Comparison of ENCODE assay signal across 11 mouse cellular contexts in the genomic region with DNA sequence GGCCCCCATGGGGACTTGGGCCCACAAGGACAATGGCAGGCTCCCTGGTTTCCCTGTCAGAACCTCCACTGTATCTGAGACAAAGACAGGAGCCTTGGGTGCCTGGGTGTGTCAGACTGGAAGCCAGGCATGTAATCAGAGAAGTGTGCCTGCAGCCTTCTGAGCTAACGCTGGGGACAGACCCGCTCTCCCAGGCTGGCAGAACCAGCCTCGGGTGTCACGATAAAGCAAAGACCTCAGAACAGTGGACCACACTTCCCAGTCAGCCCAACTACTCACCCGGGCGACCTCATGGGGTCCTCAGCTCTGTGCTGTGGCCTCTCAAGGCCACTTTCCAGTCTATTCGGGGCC. TPM values are rescaled to one million over a fixed set of nuclear protein-coding genes. Genes with fewer than 3 reads are reported as not detected.
DNase-seq lines count a peak whose midpoint lies in the region; ATAC-seq and TF ChIP-seq lines count a peak whose summit lies in the region.
"Had no signal": no experiment of that assay in that cellular context is flagged by ENCODE, and none has a peak within 500 bp of the region (broad histone marks: within the 10 kb centered on the region; RNA-seq: fewer than 3 reads in every experiment).

No protein-coding gene starts in this region.

- H3K27me3 ChIP-seq in lung, embryonic 15.5 days: no peaks in the 10 kb centered on the region
- no peaks in the 10 kb centered on the region for H3K27me3 ChIP-seq in embryonic facial prominence, embryonic 14.5 days (replicated peaks; ENCODE audit: control insufficient read depth, insufficient read depth, low read length)
- H3K27me3 ChIP-seq in hindbrain, embryonic 12.5 days: no peaks in the 10 kb centered on the region
- 0 out of 2 replicates have a peak, but pooled peaks cover 3% of the 10 kb centered on the region for H3K27me3 ChIP-seq in neural tube, embryonic 12.5 days (replicated peaks)

- TF ChIP-seq CTCF in lung, adult 2 months (IDR thresholded peaks at IDR 0.05; ENCODE audit: insufficient read depth, low read length): no peak

- H3K4me2 ChIP-seq in lung, embryonic 15.5 days: no peak overlapping the region
- no peak overlapping the region for H3K4me2 ChIP-seq in embryonic facial prominence, embryonic 14.5 days (ENCODE audit: low read depth, low read length)
- 0 out of 2 replicates have a peak overlapping the region, but pooled peaks have one; percentile 9 for H3K4me2 ChIP-seq in hindbrain, embryonic 12.5 days (replicated peaks)
- H3K4me2 ChIP-seq in neural tube, embryonic 12.5 days (replicated peaks): no peak overlapping the region
- H3K4me2 ChIP-seq: lung, embryonic 14.5 days had no signal

- H3K4me3 ChIP-seq in lung, embryonic 15.5 days: no peak overlapping the region
- no peak overlapping the region for H3K4me3 ChIP-seq in lung, adult 2 months (replicated peaks; ENCODE audit: extremely low read depth, low read depth, low read length)
- H3K4me3 ChIP-seq in embryonic facial prominence, embryonic 14.5 days (ENCODE audit: low read depth, low read length): no peak overlapping the region
- no peak overlapping the region for H3K4me3 ChIP-seq in hindbrain, embryonic 12.5 days
- H3K4me3 ChIP-seq in neural tube, embryonic 12.5 days: no peak overlapping the region

- no peaks in the 10 kb centered on the region for H3K36me3 ChIP-seq in lung, embryonic 15.5 days
- H3K36me3 ChIP-seq in embryonic facial prominence, embryonic 14.5 days (ENCODE audit: control insufficient read depth, insufficient read depth, low read length): no peaks in the 10 kb centered on the region
- no peaks in the 10 kb centered on the region for H3K36me3 ChIP-seq in hindbrain, embryonic 12.5 days
- H3K36me3 ChIP-seq in neural tube, embryonic 12.5 days: no peaks in the 10 kb centered on the region

- no peak overlapping the region for H3K9ac ChIP-seq in lung, embryonic 15.5 days
- 0 out of 2 replicates have a peak overlapping the region, but pooled peaks have one; percentile 37 for H3K9ac ChIP-seq in embryonic facial prominence, embryonic 14.5 days (ENCODE audit: low read depth, low read length)
- no peak overlapping the region for H3K9ac ChIP-seq in hindbrain, embryonic 12.5 days
- H3K9ac ChIP-seq in neural tube, embryonic 12.5 days: no peak overlapping the region
- H3K9ac ChIP-seq: lung, embryonic 14.5 days had no signal

- TF ChIP-seq POLR2A in lung, adult 2 months (IDR thresholded peaks at IDR 0.05; ENCODE audit: borderline replicate concordance, extremely low read depth, low read depth, low read length): no peak

- H3K4me1 ChIP-seq in lung, embryonic 15.5 days: peaks cover 21% of the 10 kb centered on the region; the same call in 1 of the 2 replicates
- no peaks in the 10 kb centered on the region for H3K4me1 ChIP-seq in lung, adult 2 months (ENCODE audit: control insufficient read depth, insufficient read depth, low read length)
- peaks cover 21% of the 10 kb centered on the region for H3K4me1 ChIP-seq in embryonic facial prominence, embryonic 14.5 days (ENCODE audit: control insufficient read depth, insufficient read depth, low read length)
- peaks cover 54% of the 10 kb centered on the region for H3K4me1 ChIP-seq in hindbrain, embryonic 12.5 days
- H3K4me1 ChIP-seq in neural tube, embryonic 12.5 days: peaks cover 31% of the 10 kb centered on the region

- peak overlapping the region; percentile 13; the same call in 1 of the 2 replicates for H3K27ac ChIP-seq in lung, embryonic 15.5 days
- H3K27ac ChIP-seq in embryonic facial prominence, embryonic 14.5 days (replicated peaks; ENCODE audit: low read depth, low read length): 0 out of 2 replicates have a peak overlapping the region, but pooled peaks have one; percentile 44
- peak overlapping the region; percentile 83 for H3K27ac ChIP-seq in hindbrain, embryonic 12.5 days
- H3K27ac ChIP-seq in neural tube, embryonic 12.5 days: no peak overlapping the region

- no peak for ATAC-seq in lung, embryonic 15.5 days (ENCODE audit: borderline replicate concordance, extremely low read depth, low FRiP score, low TSS enrichment)
- peak; percentile 61; the same call in 1 of the 2 replicates for ATAC-seq in embryonic facial prominence, embryonic 14.5 days (ENCODE audit: low read depth)
- ATAC-seq in hindbrain, embryonic 12.5 days (ENCODE audit: low FRiP score): peak; percentile 49
- ATAC-seq in neural tube, embryonic 12.5 days (ENCODE audit: low FRiP score, low read depth): peak; percentile 48

- no peaks in the 10 kb centered on the region for H3K9me3 ChIP-seq in lung, embryonic 15.5 days
- no peaks in the 10 kb centered on the region for H3K9me3 ChIP-seq in embryonic facial prominence, embryonic 14.5 days (ENCODE audit: control insufficient read depth, low read length)
- no peaks in the 10 kb centered on the region for H3K9me3 ChIP-seq in hindbrain, embryonic 12.5 days (replicated peaks)
- no peaks in the 10 kb centered on the region for H3K9me3 ChIP-seq in neural tube, embryonic 12.5 days

- DNase-seq in lung, adult 2 months: no peak
- DNase-seq in embryonic facial prominence, embryonic 14.5 days (ENCODE audit: low spot score): peak; percentile 54
- DNase-seq in urinary bladder, adult 18-20 months (ENCODE audit: low spot score in 2 of 2): no peak
- DNase-seq in layer of hippocampus, adult 8-10 months (ENCODE audit: low spot score in 2 of 2): no peak
- DNase-seq: cerebellum, adult 2 months; gastrocnemius, postnatal 25 days; heart, postnatal 14 days; lung, embryonic 14.5 days had no signal

- WGBS in lung, embryonic 15.5 days: 35% methylated on average over 7 of the region's 7 CpGs
- WGBS in lung, adult 2 months: 62% methylated on average over 7 of the region's 7 CpGs
- WGBS in embryonic facial prominence, embryonic 14.5 days: 22% methylated on average over 7 of the region's 7 CpGs
- WGBS in hindbrain, embryonic 12.5 days: 18% methylated on average over 7 of the region's 7 CpGs
- 35% methylated on average over 7 of the region's 7 CpGs for WGBS in neural tube, embryonic 12.5 days

RNA-seq across cellular contexts. Expression of a gene that starts 14.8 kb away (rescaled TPM):
- polyA plus RNA-seq in lung, embryonic 15.5 days (2015; fragmentation: Nextera tagmentation; extraction: Ambion mirVana): 0.11 and 0.47 TPM in 2 replicates
- polyA plus RNA-seq in lung, adult 2 months (2012; rRNA removed): 22.5 and 27.8 TPM in 2 replicates
- polyA plus RNA-seq in embryonic facial prominence, embryonic 14.5 days (2014; fragmentation: Nextera tagmentation; extraction: Ambion mirVana): 1.3 TPM in 2 replicates
- 1.7 and 2.0 TPM in 2 replicates for polyA plus RNA-seq in hindbrain, embryonic 12.5 days (2016; fragmentation: Nextera tagmentation; extraction: Ambion mirVana)
- polyA plus RNA-seq in neural tube, embryonic 12.5 days (2016; fragmentation: Nextera tagmentation; extraction: Ambion mirVana): 2.6 TPM in 2 replicates
- total RNA-seq in layer of hippocampus, adult 8-10 months (2022): 10 to 100 TPM; 27.6 to 34.4 (median 30.4) TPM
- total RNA-seq: gastrocnemius, postnatal 25 days had no signal
